Mouse (Mus musculus): ENCODE data around the gene Arvcf.

GRCm38 (mm10) chr16:18424364-18425045 is 76.5 kb downstream of the Arvcf start:
- TF ChIP-seq CTCF (IDR thresholded peaks at IDR 0.05) (no peak), POLR2A (IDR thresholded peaks at IDR 0.05; ENCODE audit: insufficient read depth, low read depth, low read length) (no peak)
